ENCODE assay signal across 8 mouse cellular contexts in genomic region chr7:45211851-45212251, GRCm38 (mm10). TPM values are rescaled to one million over a fixed set of nuclear protein-coding genes. Genes with fewer than 3 reads are reported as not detected.
DNase-seq lines count a peak whose midpoint lies in the region; ATAC-seq and TF ChIP-seq lines count a peak whose summit lies in the region.

Gene Dkkl1 (minus strand): TSS chr7:45212147.

- no peaks in the 10 kb centered on the region for H3K9me3 ChIP-seq in kidney, postnatal 0 days (replicated peaks; ENCODE audit: low read length)
- no peaks in the 10 kb centered on the region for H3K9me3 ChIP-seq in hindbrain, embryonic 14.5 days (ENCODE audit: control insufficient read depth, low read length)

- H3K27me3 ChIP-seq in kidney, postnatal 0 days (ENCODE audit: insufficient read depth, low read length), result peaks cover 6% of the 10 kb centered on the region; the same call in 1 of the 2 replicates
- peaks cover 25% of the 10 kb centered on the region for H3K27me3 ChIP-seq in hindbrain, embryonic 14.5 days (ENCODE audit: control insufficient read depth, insufficient read depth, low read length)

- peak within 1 kb of the TSS; percentile 43 for H3K4me2 ChIP-seq in kidney, postnatal 0 days (ENCODE audit: low read length)
- peak within 1 kb of the TSS; percentile 24 for H3K4me2 ChIP-seq in hindbrain, embryonic 14.5 days (replicated peaks)

- no peak for DNase-seq in kidney, postnatal 0 days (ENCODE audit: low spot score)
- no peak for DNase-seq in kidney, adult 8-10 months
- DNase-seq in ZHBTc4 (ENCODE audit: low read depth, low spot score), result peak; percentile 74
- no peak for DNase-seq in hindbrain, embryonic 14.5 days (ENCODE audit: low spot score)
- no peak for DNase-seq in layer of hippocampus, adult 2 months (ENCODE audit: low spot score in 2 of 2)
- no peak for DNase-seq in yolk sac, embryonic 10.5 days (ENCODE audit: low spot score)
- no peak for DNase-seq in layer of hippocampus, postnatal 10 days (ENCODE audit: low spot score in 2 of 2)

- peaks cover 9% of the 10 kb centered on the region; the same call in 1 of the 2 replicates for H3K4me1 ChIP-seq in kidney, postnatal 0 days (replicated peaks; ENCODE audit: insufficient read depth, low read length)
- peaks cover 9% of the 10 kb centered on the region for H3K4me1 ChIP-seq in hindbrain, embryonic 14.5 days (replicated peaks; ENCODE audit: control insufficient read depth, insufficient read depth, low read length)

- H3K36me3 ChIP-seq in kidney, postnatal 0 days (ENCODE audit: insufficient read depth, low read length), result no peaks in the 10 kb centered on the region
- no peaks in the 10 kb centered on the region for H3K36me3 ChIP-seq in hindbrain, embryonic 14.5 days (replicated peaks; ENCODE audit: control insufficient read depth, insufficient read depth)

- 0 out of 2 replicates have a peak within 1 kb of the TSS, but pooled peaks have one; percentile 12 for H3K4me3 ChIP-seq in kidney, postnatal 0 days (replicated peaks; ENCODE audit: low read depth, low read length)
- H3K4me3 ChIP-seq in hindbrain, embryonic 14.5 days (replicated peaks; ENCODE audit: low read length), result no peak within 1 kb of the TSS
- H3K4me3 ChIP-seq in layer of hippocampus, adult 2 months, result no peak within 1 kb of the TSS

- H3K27ac ChIP-seq in kidney, postnatal 0 days, result no peak within 1 kb of the TSS
- no peak within 1 kb of the TSS for H3K27ac ChIP-seq in hindbrain, embryonic 14.5 days
- no peak within 1 kb of the TSS for H3K27ac ChIP-seq in layer of hippocampus, adult 2 months

- no peak for TF ChIP-seq CTCF in kidney, postnatal 0 days (IDR thresholded peaks at IDR 0.05; ENCODE audit: low read depth)
- TF ChIP-seq CTCF in layer of hippocampus, adult 2 months (conservative IDR thresholded peaks at IDR 0.05), result no peak

- H3K9ac ChIP-seq in kidney, postnatal 0 days (ENCODE audit: low read depth, low read length), result peak within 1 kb of the TSS; percentile 18; the same call in 1 of the 2 replicates
- H3K9ac ChIP-seq in hindbrain, embryonic 14.5 days, result no peak within 1 kb of the TSS

- ATAC-seq in kidney, postnatal 0 days (replicated peaks; ENCODE audit: low FRiP score, low read depth), result no peak
- ATAC-seq in hindbrain, embryonic 14.5 days (ENCODE audit: low FRiP score), result no peak
- ATAC-seq in megakaryocyte, adult 5-6 weeks (ENCODE audit: poor library complexity, severe bottlenecking), result peak; percentile 66

- 5% methylated on average over 17 of the region's 17 CpGs for WGBS in kidney, postnatal 0 days
- WGBS in hindbrain, embryonic 14.5 days, result 6% methylated on average over 17 of the region's 17 CpGs

RNA-seq across cellular contexts. Expression of gene Dkkl1, which starts in this region (rescaled TPM):
- polyA plus RNA-seq in kidney, postnatal 0 days (2015; fragmentation: Nextera tagmentation; extraction: Ambion mirVana), result 0.47 and 1.3 TPM in 2 replicates
- 8.7 and 11.3 TPM in 2 replicates for polyA plus RNA-seq in hindbrain, embryonic 14.5 days (2014; fragmentation: Nextera tagmentation; extraction: Ambion mirVana)
- total RNA-seq in megakaryocyte, adult 5-6 weeks (2015), result 1.0 and 1.6 TPM in 2 replicates
- total RNA-seq in megakaryocyte, adult 5-6 weeks (2017), result 1.1 and 5.0 TPM in 2 replicates
- total RNA-seq in layer of hippocampus, adult 2 months (2021), result 1 to 10 TPM; 1.6 TPM
- 10 to 100 TPM in 1 of 2 experiments, 1 to 10 TPM in 1; 8.3 to 10.7 TPM for total RNA-seq in layer of hippocampus, postnatal 10 days (2021)
